Mouse (Mus musculus): ENCODE results near the gene Prox1.

Prox1 gene

GRCm38 (mm10) chr1:190143593-190143992, 26.9 kb downstream of the Prox1 start:
- no peak for DNase-seq (ENCODE audit: low spot score in 2 of 2)

DNA sequence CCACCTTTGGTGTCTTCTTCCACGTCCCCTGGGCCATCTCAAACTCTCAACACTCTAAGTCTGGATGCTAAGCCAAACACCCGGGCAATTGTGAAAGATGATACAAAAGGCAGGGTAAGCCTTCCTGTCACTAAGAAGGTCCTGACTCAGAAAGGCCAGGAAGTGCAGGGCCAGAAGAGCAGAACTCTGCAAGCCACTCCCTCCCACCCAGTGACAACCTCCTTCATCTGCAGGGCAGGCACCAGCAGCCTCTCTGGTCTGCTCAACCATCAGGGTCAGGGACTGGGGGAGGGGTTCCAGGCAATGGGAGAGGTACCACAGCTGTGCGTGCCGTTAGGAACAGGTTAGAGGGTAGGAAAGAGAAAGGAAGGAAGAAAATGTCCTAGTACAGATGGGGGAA, 27.9 kb downstream of the Prox1 start:
- no peak for DNase-seq (ENCODE audit: low spot score in 2 of 2)

GRCm38 (mm10) chr1:190140519-190140918, 30.0 kb downstream of the Prox1 start:
- DNase-seq (ENCODE audit: low spot score in 2 of 2): no peak

DNA sequence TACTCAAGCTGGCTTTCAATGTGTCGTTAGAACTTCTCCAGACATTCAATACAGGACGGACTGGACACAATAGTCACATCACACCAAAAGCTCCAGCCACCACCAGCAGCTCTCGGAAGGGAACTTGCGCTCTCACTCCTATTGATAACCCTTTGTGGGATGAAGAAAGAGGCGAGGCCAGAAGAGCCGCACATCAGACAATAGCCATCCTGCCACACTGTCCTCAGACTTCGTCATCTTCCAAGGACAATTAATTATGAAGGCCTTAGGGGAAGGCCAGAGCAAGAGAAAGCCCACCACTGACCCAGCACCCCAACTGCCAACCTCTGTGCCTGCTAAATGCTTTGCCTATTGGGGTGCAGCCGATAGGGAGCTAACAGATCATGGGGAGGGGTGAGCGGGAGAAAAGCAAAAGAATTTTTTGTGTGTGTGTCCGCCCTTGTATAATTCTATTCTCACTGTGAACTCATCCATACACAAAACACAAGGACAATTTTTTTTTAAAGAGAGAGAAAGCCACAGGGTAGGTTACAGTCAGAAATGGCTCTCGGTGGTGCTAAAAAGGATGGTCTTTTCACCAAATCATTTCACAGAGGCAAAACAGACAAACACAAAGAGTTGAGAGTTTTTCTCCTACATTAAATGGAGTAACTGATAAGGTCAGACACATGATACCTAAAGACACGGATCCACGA, 30.7 kb downstream of the Prox1 start:
- no peak for DNase-seq (ENCODE audit: low spot score in 2 of 2)

- no peak for DNase-seq (ENCODE audit: low spot score in 2 of 2)
Observed at GRCm38 (mm10) chr1:190137943-190138342, 32.6 kb downstream of the Prox1 start.

- no peak for DNase-seq (ENCODE audit: low spot score in 2 of 2)
Observed at GRCm38 (mm10) chr1:190132897-190133296, 37.6 kb downstream of the Prox1 start.

- no peak for DNase-seq (ENCODE audit: low spot score in 2 of 2)
Observed at GRCm38 (mm10) chr1:190130888-190131287, 39.6 kb downstream of the Prox1 start.

DNA sequence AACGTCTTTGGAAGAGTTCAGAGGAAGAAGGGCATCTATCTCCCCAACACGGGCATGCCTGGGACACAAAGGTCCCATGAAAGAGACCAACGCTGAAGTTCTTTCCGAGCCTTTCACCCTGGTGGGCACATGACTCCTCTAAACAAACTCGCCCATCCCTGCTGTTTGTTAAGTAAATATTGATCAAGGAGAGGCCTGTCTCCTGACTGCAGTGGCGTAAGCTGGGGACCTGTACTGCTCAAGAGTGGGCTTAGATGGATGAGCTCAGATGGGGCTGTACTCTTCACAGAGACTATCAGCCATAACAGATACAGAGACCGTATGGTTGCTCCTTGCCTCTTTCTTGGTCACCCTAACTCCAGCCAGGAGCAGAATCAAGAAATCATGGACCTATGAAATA, 41.0 kb downstream of the Prox1 start:
- DNase-seq (ENCODE audit: low spot score in 2 of 2): no peak

GRCm38 (mm10) chr1:190128674-190129322, 41.7 kb downstream of the Prox1 start:
- DNase-seq (ENCODE audit: low spot score in 2 of 2): no peak

GRCm38 (mm10) chr1:190127878-190128277, 42.6 kb downstream of the Prox1 start:
- no peak for DNase-seq (ENCODE audit: low spot score in 2 of 2)

GRCm38 (mm10) chr1:190127163-190127795, 43.2 kb downstream of the Prox1 start:
- no peak for DNase-seq (ENCODE audit: low spot score in 2 of 2)

DNA sequence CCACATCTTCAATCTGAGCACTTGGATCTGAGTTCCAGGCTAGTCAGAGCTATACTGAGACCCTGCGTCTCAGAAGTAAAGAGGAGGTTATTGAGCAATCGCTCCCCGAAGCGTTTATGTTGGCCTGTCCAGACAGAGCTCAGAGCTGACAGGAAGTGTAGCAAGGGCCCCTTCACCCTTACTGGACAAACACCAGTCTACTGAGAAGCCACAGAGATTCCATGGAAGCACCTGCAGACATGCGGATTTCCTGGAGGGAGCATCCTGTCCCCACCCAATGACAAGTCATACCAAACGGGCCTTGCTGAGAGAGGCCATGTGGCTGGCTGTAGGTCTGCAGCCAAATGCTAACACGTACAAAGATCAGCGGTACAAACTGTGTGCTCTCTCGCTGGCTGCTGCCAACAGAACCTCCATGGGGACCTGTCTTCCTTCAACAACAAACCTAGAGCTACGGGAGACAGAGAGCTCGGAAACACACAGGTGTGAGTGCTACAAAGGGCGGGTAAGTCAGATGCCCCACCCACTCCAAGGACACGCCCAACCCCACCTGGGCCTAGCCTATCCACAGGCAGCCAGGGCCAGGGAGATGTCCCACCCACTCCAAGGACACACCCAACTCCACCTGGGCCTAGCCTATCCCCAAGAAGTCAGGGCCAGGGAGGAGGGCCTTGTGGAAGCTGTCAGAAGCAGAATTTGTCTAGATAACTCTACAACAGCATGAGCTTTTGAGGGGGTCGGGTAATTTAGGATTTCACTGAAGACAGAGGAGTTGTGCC, 45.4 kb downstream of the Prox1 start:
- no peak for DNase-seq (ENCODE audit: low spot score in 2 of 2)

- DNase-seq (ENCODE audit: low spot score in 2 of 2): no peak
Observed at GRCm38 (mm10) chr1:190123404-190123803, 47.1 kb downstream of the Prox1 start.

- no peak for DNase-seq (ENCODE audit: low spot score in 2 of 2)
Observed at GRCm38 (mm10) chr1:190115985-190116384, 54.5 kb downstream of the Prox1 start.

DNA sequence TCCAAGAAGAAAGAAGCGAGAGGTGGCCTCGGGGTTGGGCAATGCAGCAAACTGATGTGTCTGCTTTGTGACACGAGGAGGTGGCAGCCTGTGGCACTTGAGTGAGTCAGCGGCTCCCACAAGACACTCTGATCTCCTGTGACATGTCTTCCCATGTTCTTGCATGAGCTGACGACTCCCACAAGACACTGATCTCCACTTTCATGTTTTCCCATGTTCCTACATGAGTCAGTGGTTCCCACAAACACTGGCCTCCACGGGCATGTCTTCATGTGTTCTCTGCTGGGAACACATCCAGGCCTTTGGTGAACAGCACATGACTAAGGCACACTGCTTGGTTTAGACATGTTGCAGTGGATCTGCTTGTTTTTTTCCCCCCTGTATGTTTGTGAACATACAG, 58.8 kb downstream of the Prox1 start:
- no peak for DNase-seq (ENCODE audit: low spot score in 2 of 2)

DNA sequence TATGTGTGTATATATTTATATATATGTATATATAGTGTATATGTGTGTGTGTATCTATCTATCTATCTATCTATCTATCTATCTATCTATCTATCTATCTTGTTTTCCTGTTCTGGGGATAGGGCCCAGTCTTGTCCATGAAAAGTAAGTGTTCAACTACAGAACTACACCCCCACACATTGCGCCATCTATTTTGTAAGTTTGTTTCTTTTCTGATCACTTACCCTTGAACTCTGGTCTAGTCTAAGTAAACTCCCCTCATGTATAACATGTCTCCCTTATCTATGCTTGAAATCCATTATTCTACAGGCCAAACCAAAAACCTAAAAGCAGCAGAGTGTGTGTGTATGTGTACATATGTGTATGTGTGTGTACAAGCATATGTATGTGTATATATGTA, 62.9 kb downstream of the Prox1 start:
- no peak for DNase-seq (ENCODE audit: low spot score in 2 of 2)

DNA sequence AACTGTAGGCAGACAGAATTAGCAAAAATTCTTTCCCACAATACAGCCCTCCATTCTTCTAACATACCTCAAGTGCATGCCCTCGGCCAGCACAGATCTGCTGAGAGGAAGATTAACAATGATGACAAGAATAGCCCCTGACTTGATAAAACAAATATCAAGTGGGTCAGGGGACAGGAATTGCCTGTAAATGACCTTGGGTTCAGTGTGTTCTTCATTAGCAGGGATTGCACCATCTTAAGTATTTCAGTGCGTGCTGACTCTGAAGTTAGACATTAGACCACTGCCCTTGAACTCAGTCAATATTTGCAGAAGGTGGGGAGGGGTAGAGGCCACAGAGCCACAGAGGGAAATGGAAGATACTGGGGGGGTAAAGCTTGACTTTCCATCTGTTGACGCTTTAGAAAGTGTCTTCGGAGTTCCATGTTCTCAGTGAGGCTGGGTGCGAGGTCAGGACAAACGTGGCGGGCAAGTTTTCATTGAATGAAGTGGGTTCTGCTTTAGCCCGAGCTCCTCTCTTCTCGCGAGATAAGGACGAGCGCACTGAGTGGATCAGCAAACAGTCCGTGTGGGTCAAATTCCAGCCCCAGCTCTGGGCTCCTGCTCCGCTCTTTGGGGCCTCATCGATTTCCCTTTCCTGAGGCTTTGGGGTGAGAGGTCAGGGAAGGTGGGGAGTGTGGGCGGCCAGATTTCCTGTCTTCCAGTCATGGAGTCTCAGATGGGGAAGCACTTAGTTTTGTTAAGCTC, 63.7 kb downstream of the Prox1 start:
- DNase-seq (ENCODE audit: low spot score in 2 of 2): no peak

DNA sequence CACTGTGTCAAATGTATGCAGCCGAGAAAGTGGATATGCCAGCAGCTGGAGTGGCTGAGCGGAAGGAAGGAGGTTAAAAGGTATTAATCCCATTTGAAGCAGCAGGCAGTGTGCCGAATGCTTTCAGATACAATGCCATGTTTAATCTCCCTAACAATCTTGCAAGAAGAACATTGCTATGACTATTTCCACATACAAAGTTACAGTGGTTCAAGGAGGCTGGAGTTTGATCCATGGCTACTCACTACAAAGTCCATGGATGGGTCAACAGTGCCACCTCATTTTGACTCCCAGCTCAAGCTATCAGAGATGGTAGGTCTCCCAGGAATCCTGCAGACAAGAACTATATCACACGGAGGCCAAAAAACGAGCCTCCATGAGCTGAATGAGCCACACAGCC, 64.5 kb downstream of the Prox1 start:
- DNase-seq (ENCODE audit: low spot score in 2 of 2): no peak

- no peak for DNase-seq (ENCODE audit: low spot score in 2 of 2)
Observed at GRCm38 (mm10) chr1:190093326-190093725, 77.2 kb downstream of the Prox1 start.

GRCm38 (mm10) chr1:190092076-190092475, 78.4 kb downstream of the Prox1 start:
- no peak for DNase-seq (ENCODE audit: low spot score in 2 of 2)

DNA sequence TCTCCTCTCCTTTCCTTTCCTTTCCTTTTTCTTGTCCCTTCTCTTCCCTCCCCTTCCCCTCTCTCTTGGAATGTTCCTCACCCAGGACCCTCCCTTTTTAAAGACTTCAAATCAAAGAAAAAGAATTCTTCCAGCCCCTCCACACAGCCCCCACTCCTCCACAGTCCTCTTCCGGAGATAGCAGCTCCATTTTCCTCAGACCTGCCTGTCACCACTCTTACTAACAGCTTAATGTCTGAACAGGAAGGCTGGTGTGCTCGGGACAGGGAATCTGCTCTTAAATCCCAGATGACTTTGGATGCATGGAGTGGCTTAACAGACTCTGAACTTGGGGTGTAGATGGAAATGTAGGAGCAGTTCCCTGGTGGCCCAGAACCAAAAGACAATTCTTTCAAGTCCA, 81.6 kb downstream of the Prox1 start:
- DNase-seq (ENCODE audit: low spot score in 2 of 2): no peak

GRCm38 (mm10) chr1:190085703-190086102, 84.8 kb downstream of the Prox1 start:
- DNase-seq (ENCODE audit: low spot score in 2 of 2): no peak
